Mouse (Mus musculus) midbrain, embryonic 11.5 days (tissue): ENCODE measurements around the gene Vmn2r77. TPM values are rescaled to one million over a fixed set of nuclear protein-coding genes. Genes with fewer than 3 reads are reported as not detected.

ENCODE experiments used
- polyA plus RNA-seq: library from polyadenylated mRNA; unstranded; fragments of >200 nt; fragmentation: Nextera tagmentation; extraction: Ambion mirVana; gene quantifications from 2 replicates; pipeline ENCODE4 v1.2.1, GENCODE M21; 2014

Gene Vmn2r77
- polyA plus RNA-seq, 1 experiment from 2014 or later: not detected

Other genes starting within 250 kb of the Vmn2r77 start
- gene Olfr295, start 211.2 kb upstream of the Vmn2r77 start, polyA plus RNA-seq: not detected in 2 replicates
- not detected in 2 replicates for gene Olfr294, start 178.4 kb upstream of the Vmn2r77 start, polyA plus RNA-seq
- gene Olfr293, start 146.0 kb upstream of the Vmn2r77 start, polyA plus RNA-seq: not detected in 2 replicates
- not detected in 2 replicates for gene Olfr292, start 106.7 kb upstream of the Vmn2r77 start, polyA plus RNA-seq
- 0.11 TPM in 1 of 2 replicates, not detected in the other for gene Folh1, start 19.1 kb upstream of the Vmn2r77 start, polyA plus RNA-seq
- not detected in 2 replicates for gene Vmn2r78, start 120.1 kb downstream of the Vmn2r77 start, polyA plus RNA-seq
- not detected in 2 replicates for gene Vmn2r79, start 201.1 kb downstream of the Vmn2r77 start, polyA plus RNA-seq